Mouse (Mus musculus): ENCODE measurements around the gene Zbp1. TPM values are rescaled to one million over a fixed set of nuclear protein-coding genes. Genes with fewer than 3 reads are reported as not detected.

Zbp1 gene
- polyA plus RNA-seq, 1 experiment: 63.7 TPM

DNA sequence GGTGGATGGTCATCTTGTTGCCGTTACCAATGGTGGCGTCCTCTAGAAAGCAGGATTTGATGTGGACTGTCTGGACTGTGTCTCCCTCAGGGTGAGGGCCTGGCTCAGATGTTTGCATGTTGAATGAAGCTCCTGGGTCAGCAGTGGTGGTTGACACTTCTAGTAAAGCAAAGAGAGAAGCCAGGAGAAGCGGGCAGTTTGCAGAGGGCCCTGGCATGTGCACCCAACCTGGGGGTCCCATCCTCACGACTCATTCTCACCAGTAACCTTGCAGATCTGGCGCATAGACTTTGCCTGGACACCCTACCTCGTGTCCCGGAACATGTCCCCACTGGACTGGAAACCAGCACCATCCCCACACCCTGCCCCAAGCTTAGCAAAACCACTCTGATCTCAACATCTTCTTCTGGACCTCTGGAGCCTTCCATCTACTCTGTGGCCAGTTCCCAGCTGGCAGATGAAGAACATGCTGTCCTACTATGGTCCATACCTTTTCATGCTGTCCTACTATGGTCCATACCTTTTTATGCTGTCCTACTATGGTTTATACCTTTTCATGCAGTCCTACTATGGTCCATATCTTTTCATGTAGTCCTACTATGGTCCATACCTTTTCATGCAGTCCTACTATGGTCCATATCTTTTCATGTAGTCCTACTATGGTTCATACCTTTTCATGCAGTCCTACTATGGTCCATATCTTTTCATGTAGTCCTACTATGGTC, 9.5 kb downstream of the Zbp1 start:
- Histone ChIP-seq H3K4me3 (ENCODE audit: control insufficient read depth, insufficient read depth, low read length) (no peak overlapping the region), H3K36me3 (ENCODE audit: control insufficient read depth, insufficient read depth, low read length) (no peaks in the 10 kb centered on the region; the same call in 1 of the 2 replicates), H3K4me1 (replicated peaks; ENCODE audit: control insufficient read depth, insufficient read depth, low read length) (no peaks in the 10 kb centered on the region), H3K27ac (ENCODE audit: control insufficient read depth, insufficient read depth, low read length) (no peak overlapping the region), H3K27me3 (ENCODE audit: control insufficient read depth, insufficient read depth, low read length) (no peaks in the 10 kb centered on the region)
- TF ChIP-seq CTCF (IDR thresholded peaks at IDR 0.05; ENCODE audit: borderline replicate concordance, control insufficient read depth, extremely low read depth, insufficient read depth, low read length, poor library complexity) (no peak), POLR2A (IDR thresholded peaks at IDR 0.05; ENCODE audit: control insufficient read depth, extremely low read depth, insufficient read depth, low read length, poor library complexity) (no peak)
- DNase-seq: no peak
- 95% methylated on average over 7 of the region's 7 CpGs for WGBS

DNA sequence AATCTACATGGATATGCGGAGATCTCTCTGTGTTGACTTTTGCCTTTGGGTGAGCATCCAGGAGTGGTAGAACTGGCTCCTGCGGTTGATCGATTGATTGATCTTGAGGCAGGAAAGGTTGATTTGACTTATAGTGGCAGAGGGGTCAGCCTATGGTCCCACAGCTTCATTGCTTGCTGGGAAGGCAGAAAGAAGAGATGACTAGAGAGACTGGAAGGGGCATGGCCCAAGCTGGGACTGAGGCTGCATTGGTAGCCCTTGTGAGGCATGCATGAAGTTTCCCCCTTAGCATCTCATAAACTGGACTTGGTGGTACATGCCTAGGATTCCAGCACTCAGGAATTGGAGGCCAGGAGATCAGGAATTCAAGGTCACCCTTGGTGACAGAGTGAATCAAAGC, 11.7 kb downstream of the Zbp1 start:
- no peak for DNase-seq
- Histone ChIP-seq H3K27me3 (ENCODE audit: control insufficient read depth, insufficient read depth, low read length) (no peaks in the 10 kb centered on the region), H3K4me3 (ENCODE audit: control insufficient read depth, insufficient read depth, low read length) (no peak overlapping the region), H3K27ac (ENCODE audit: control insufficient read depth, insufficient read depth, low read length) (no peak overlapping the region), H3K36me3 (ENCODE audit: control insufficient read depth, insufficient read depth, low read length) (no peaks in the 10 kb centered on the region), H3K4me1 (replicated peaks; ENCODE audit: control insufficient read depth, insufficient read depth, low read length) (no peaks in the 10 kb centered on the region)
- WGBS: 98% methylated on average over 3 of the region's 3 CpGs
- no peak for TF ChIP-seq CTCF (IDR thresholded peaks at IDR 0.05; ENCODE audit: borderline replicate concordance, control insufficient read depth, extremely low read depth, insufficient read depth, low read length, poor library complexity)
- no peak for TF ChIP-seq POLR2A (IDR thresholded peaks at IDR 0.05; ENCODE audit: control insufficient read depth, extremely low read depth, insufficient read depth, low read length, poor library complexity)

DNA sequence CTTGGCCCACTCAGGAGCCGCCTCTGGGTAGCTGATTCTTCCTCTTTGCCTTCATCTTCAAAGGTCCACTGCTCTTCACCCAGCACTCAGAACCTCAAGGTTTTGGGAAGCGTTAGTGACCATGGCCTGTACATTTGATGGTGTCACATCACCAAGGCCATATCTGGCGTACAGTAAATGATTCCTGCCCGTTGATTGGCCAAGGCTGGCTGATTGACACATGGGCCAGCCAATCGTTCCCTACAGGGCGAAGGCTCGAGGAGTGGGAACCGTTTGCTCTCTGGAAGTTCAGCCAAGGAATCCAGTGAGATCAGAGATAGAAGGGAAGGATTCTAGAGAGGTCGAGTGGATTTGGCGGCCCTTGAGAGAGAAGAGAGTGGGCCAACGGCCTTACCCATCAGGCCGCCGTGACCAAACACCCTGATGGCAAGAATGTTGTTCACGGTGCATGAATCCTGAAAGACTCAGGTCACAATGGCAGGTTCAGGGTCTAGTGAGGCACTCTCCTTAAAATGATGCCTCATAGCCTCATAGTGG, 13.1 kb downstream of the Zbp1 start:
- no peak overlapping the region for H3K4me3 ChIP-seq (ENCODE audit: control insufficient read depth, insufficient read depth, low read length)
- H3K4me1 ChIP-seq (replicated peaks; ENCODE audit: control insufficient read depth, insufficient read depth, low read length): no peaks in the 10 kb centered on the region
- TF ChIP-seq CTCF (IDR thresholded peaks at IDR 0.05; ENCODE audit: borderline replicate concordance, control insufficient read depth, extremely low read depth, insufficient read depth, low read length, poor library complexity): no peak
- no peak for TF ChIP-seq POLR2A (IDR thresholded peaks at IDR 0.05; ENCODE audit: control insufficient read depth, extremely low read depth, insufficient read depth, low read length, poor library complexity)
- no peak overlapping the region for H3K27ac ChIP-seq (ENCODE audit: control insufficient read depth, insufficient read depth, low read length)
- 98% methylated on average over 14 of the region's 14 CpGs for WGBS
- no peaks in the 10 kb centered on the region for H3K36me3 ChIP-seq (ENCODE audit: control insufficient read depth, insufficient read depth, low read length)
- no peaks in the 10 kb centered on the region for H3K27me3 ChIP-seq (ENCODE audit: control insufficient read depth, insufficient read depth, low read length)
- DNase-seq: no peak

DNA sequence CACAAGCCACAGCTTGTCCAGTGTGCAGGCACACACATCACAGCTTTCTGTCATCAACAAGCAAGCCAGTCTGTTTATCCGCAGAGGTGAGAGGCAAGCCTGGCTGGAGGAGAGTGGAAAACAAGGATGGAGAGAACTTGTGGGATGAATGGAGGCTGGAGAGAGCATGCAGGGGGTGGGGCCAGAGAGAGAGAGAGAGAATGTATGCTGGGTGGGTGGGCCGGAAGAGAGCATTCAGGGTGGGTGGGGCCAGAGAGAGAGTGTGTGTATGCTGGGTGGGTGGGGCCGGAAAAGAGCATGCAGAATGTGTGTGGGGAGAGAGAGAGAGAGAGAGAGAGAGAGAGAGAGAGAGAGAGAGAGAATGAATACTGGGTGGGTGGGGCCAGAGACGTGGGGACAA, 14.1 kb downstream of the Zbp1 start:
- no peak for DNase-seq
- Histone ChIP-seq H3K36me3 (ENCODE audit: control insufficient read depth, insufficient read depth, low read length) (no peaks in the 10 kb centered on the region), H3K4me1 (replicated peaks; ENCODE audit: control insufficient read depth, insufficient read depth, low read length) (no peaks in the 10 kb centered on the region), H3K4me3 (ENCODE audit: control insufficient read depth, insufficient read depth, low read length) (no peak overlapping the region), H3K27ac (ENCODE audit: control insufficient read depth, insufficient read depth, low read length) (no peak overlapping the region), H3K27me3 (ENCODE audit: control insufficient read depth, insufficient read depth, low read length) (no peaks in the 10 kb centered on the region)
- TF ChIP-seq CTCF (IDR thresholded peaks at IDR 0.05; ENCODE audit: borderline replicate concordance, control insufficient read depth, extremely low read depth, insufficient read depth, low read length, poor library complexity) (no peak), POLR2A (IDR thresholded peaks at IDR 0.05; ENCODE audit: control insufficient read depth, extremely low read depth, insufficient read depth, low read length, poor library complexity) (no peak)
- WGBS: 90% methylated on average over 4 of the region's 4 CpGs

DNA sequence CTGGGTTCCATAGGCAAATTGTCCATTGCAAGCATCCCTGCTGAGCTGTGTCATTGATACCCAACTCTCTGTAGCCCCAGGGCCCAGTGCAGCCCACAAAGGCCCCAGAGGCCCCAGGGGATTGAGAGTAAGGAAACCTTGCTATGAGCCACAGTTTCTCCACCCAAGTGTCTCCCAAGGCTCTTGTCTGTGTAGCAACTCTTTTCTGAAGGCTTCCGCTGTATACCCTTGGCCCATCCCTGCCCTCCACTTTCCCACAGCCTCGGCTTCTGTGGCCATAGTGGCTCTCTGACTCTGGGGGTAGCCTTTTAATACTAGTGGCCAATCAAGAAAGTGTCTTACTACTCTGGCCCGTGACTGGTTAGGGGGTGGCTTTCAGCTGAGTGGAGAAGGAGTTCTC, 15.0 kb downstream of the Zbp1 start:
- Histone ChIP-seq H3K27ac (ENCODE audit: control insufficient read depth, insufficient read depth, low read length) (no peak overlapping the region), H3K4me3 (ENCODE audit: control insufficient read depth, insufficient read depth, low read length) (no peak overlapping the region), H3K4me1 (replicated peaks; ENCODE audit: control insufficient read depth, insufficient read depth, low read length) (no peaks in the 10 kb centered on the region), H3K27me3 (ENCODE audit: control insufficient read depth, insufficient read depth, low read length) (no peaks in the 10 kb centered on the region), H3K36me3 (ENCODE audit: control insufficient read depth, insufficient read depth, low read length) (no peaks in the 10 kb centered on the region)
- TF ChIP-seq POLR2A (IDR thresholded peaks at IDR 0.05; ENCODE audit: control insufficient read depth, extremely low read depth, insufficient read depth, low read length, poor library complexity): no peak
- TF ChIP-seq CTCF (IDR thresholded peaks at IDR 0.05; ENCODE audit: borderline replicate concordance, control insufficient read depth, extremely low read depth, insufficient read depth, low read length, poor library complexity): no peak
- WGBS: 93% methylated on average over 3 of the region's 3 CpGs
- DNase-seq: no peak

DNA sequence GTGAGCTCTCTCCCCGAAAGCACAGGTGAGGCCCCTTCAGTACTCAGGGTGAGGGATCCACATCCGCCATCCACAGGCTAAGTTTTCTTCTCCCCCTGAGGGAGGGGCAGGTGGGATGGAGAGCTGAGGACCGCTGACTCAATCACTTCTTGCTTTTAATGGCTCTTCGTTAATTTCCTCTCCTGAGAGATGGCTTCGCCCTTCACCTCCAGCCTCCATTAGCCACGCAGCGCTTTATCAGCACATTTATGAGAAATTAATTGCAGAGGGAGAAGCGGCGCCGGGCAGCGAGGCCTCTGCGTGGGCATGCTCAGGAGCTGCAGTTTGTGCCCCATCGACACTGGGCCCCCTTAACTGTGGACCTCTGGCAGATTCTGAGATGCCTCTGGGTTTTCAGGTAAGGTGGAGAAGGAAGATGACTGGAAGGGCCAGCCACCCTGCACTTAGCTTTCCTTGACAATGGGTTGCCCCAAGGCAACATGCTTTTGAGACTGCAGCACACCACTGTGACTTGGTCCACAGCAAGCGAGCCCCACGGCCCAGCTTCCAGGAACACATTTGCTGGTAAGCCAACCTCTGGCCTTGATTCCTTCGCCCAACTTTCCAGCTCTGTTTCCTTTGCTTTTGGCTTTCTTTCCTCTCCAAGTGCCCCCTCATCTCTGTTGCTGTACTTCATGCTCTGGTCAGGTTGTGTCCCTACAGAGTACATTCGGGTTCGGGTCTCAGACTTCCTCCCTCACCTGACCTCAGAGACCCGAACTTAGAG, 15.6 kb downstream of the Zbp1 start:
- H3K36me3 ChIP-seq (ENCODE audit: control insufficient read depth, insufficient read depth, low read length): no peaks in the 10 kb centered on the region
- no peak for DNase-seq
- no peak overlapping the region for H3K27ac ChIP-seq (ENCODE audit: control insufficient read depth, insufficient read depth, low read length)
- no peaks in the 10 kb centered on the region for H3K27me3 ChIP-seq (ENCODE audit: control insufficient read depth, insufficient read depth, low read length)
- no peak for TF ChIP-seq POLR2A (IDR thresholded peaks at IDR 0.05; ENCODE audit: control insufficient read depth, extremely low read depth, insufficient read depth, low read length, poor library complexity)
- no peak for TF ChIP-seq CTCF (IDR thresholded peaks at IDR 0.05; ENCODE audit: borderline replicate concordance, control insufficient read depth, extremely low read depth, insufficient read depth, low read length, poor library complexity)
- WGBS: 96% methylated on average over 19 of the region's 19 CpGs
- H3K4me3 ChIP-seq (ENCODE audit: control insufficient read depth, insufficient read depth, low read length): no peak overlapping the region
- no peaks in the 10 kb centered on the region for H3K4me1 ChIP-seq (replicated peaks; ENCODE audit: control insufficient read depth, insufficient read depth, low read length)
